Mouse (Mus musculus): ENCODE data around the gene Slamf7. TPM values are rescaled to one million over a fixed set of nuclear protein-coding genes. Genes with fewer than 3 reads are reported as not detected.

Slamf7 gene
- total and polyA plus RNA-seq, 2 experiments from 2014 or later = 0.12 TPM; not detected in 1

DNA sequence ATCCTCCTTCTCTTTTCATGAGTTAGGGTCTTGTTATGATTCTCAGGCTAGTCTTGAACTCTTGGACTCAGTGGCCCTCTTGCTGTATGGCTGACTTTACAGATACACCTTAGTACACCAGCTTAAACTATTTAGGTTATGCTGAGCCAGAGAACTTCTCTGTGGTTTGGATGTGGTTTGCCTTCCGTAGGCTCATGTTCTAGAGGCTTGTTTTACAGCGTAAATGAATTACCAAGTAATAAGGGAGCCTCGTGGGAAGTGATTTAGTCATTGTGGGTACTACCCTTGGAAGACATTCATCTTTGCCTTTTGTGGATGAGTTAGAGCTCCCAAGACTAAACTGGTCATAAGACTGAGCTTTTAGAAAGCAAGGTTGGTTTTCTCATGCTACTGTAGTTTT, 25.0 kb downstream of the Slamf7 start:
- ATAC-seq (ENCODE audit: insufficient read depth, low read depth) (no peak), DNase-seq (ENCODE audit: low spot score) (no peak)
- Histone ChIP-seq H3K4me2 (ENCODE audit: low read depth, low read length) (no peak overlapping the region), H3K36me3 (replicated peaks; ENCODE audit: control insufficient read depth, insufficient read depth, low read length) (no peaks in the 10 kb centered on the region), H3K4me1 (ENCODE audit: control insufficient read depth, insufficient read depth) (no peaks in the 10 kb centered on the region), H3K9ac (replicated peaks; ENCODE audit: low read depth, low read length) (no peak overlapping the region), H3K27ac (ENCODE audit: low read depth) (no peak overlapping the region), H3K4me3 (ENCODE audit: low read depth, low read length) (no peak overlapping the region), H3K9me3 (replicated peaks; ENCODE audit: control insufficient read depth, low read length) (no peaks in the 10 kb centered on the region), H3K27me3 (ENCODE audit: control insufficient read depth, insufficient read depth, low read length) (no peaks in the 10 kb centered on the region)
- WGBS = 66% methylated on average over 3 of the region's 3 CpGs
- TF ChIP-seq CTCF (IDR thresholded peaks at IDR 0.05; ENCODE audit: low read depth) = no peak
- no peak for TF ChIP-seq EP300 (IDR thresholded peaks at IDR 0.05; ENCODE audit: low read depth)

DNA sequence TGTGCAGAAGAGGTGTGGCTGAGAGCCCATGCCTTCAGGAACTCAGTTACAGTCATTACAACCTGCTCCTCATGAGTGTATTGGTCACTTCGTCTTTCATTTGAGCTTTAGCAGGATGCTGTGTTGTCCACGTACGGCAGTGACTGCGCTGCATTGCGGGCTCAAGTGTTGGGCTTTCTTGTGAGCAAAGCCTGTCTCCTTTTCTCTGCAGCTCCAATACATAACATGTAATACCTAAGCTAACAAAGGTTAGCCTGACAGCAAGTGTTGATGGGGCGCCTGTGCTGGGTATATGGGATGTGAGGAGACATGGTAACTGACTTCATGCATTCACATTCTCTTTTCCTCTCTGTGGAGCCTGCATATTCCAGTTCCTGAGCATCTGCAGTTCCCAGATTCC, 32.7 kb downstream of the Slamf7 start:
- no peak overlapping the region for H3K9ac ChIP-seq (replicated peaks; ENCODE audit: low read depth, low read length)
- WGBS = 90% methylated on average over 6 of the region's 6 CpGs
- H3K4me1 ChIP-seq (ENCODE audit: control insufficient read depth, insufficient read depth) = no peaks in the 10 kb centered on the region
- no peaks in the 10 kb centered on the region for H3K36me3 ChIP-seq (replicated peaks; ENCODE audit: control insufficient read depth, insufficient read depth, low read length)
- no peaks in the 10 kb centered on the region for H3K9me3 ChIP-seq (replicated peaks; ENCODE audit: control insufficient read depth, low read length)
- no peak overlapping the region for H3K4me2 ChIP-seq (ENCODE audit: low read depth, low read length)
- TF ChIP-seq EP300 (IDR thresholded peaks at IDR 0.05; ENCODE audit: low read depth) = no peak
- TF ChIP-seq CTCF (IDR thresholded peaks at IDR 0.05; ENCODE audit: low read depth) = no peak
- H3K4me3 ChIP-seq (ENCODE audit: low read depth, low read length) = no peak overlapping the region
- no peaks in the 10 kb centered on the region for H3K27me3 ChIP-seq (ENCODE audit: control insufficient read depth, insufficient read depth, low read length)
- DNase-seq (ENCODE audit: low spot score) (no peak), ATAC-seq (ENCODE audit: insufficient read depth, low read depth) (no peak)
- no peak overlapping the region for H3K27ac ChIP-seq (ENCODE audit: low read depth)

DNA sequence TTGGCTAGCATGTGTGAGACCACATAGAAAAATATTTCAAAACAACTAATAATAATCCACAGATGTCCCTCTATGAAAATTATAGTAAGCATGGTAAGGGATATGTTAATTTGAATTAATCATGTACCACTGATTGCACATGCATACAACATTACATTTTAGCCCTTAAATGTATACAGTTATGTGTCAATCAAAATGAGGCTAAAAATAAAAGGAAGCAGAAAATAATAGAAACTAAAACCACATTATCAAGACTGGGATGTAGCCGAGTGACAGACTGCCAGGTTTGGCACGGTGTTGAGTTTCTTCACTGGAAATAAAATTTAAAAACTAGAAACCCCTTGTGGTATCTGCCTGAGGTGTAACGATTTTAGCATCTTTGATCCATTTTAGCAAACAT, 33.2 kb downstream of the Slamf7 start:
- Histone ChIP-seq H3K9me3 (replicated peaks; ENCODE audit: control insufficient read depth, low read length) (no peaks in the 10 kb centered on the region), H3K4me1 (ENCODE audit: control insufficient read depth, insufficient read depth) (no peaks in the 10 kb centered on the region)
- 68% methylated on average over 3 of the region's 3 CpGs for WGBS

DNA sequence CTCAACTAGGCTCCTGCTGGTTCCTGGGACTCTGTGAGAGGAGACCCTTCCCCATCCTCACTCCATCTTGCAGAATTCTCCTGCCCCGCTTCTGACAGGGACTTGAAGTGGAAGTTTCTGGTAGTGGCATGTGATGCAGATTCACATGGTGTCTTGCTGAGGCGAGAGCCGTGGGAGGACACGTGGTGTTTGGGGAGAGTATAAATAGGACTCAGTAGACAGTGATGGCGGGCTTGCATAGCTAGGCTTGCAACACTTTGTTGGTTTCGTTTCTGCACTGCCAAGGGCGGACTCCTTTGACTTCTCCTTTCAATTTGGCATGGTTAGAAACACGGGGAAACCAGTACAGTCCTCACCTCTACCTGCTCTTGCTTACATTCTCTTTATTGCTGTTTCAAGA, 33.8 kb downstream of the Slamf7 start:
- no peak overlapping the region for H3K27ac ChIP-seq (ENCODE audit: low read depth)
- no peaks in the 10 kb centered on the region for H3K27me3 ChIP-seq (ENCODE audit: control insufficient read depth, insufficient read depth, low read length)
- H3K9me3 ChIP-seq (replicated peaks; ENCODE audit: control insufficient read depth, low read length) = no peaks in the 10 kb centered on the region
- H3K4me2 ChIP-seq (ENCODE audit: low read depth, low read length) = no peak overlapping the region
- 63% methylated on average over 8 of the region's 8 CpGs for WGBS
- H3K36me3 ChIP-seq (replicated peaks; ENCODE audit: control insufficient read depth, insufficient read depth, low read length) = no peaks in the 10 kb centered on the region
- no peak for TF ChIP-seq EP300 (IDR thresholded peaks at IDR 0.05; ENCODE audit: low read depth)
- no peak for TF ChIP-seq CTCF (IDR thresholded peaks at IDR 0.05; ENCODE audit: low read depth)
- DNase-seq (ENCODE audit: low spot score) (no peak), ATAC-seq (ENCODE audit: insufficient read depth, low read depth) (no peak)
- no peaks in the 10 kb centered on the region for H3K4me1 ChIP-seq (ENCODE audit: control insufficient read depth, insufficient read depth)
- no peak overlapping the region for H3K4me3 ChIP-seq (ENCODE audit: low read depth, low read length)
- no peak overlapping the region for H3K9ac ChIP-seq (replicated peaks; ENCODE audit: low read depth, low read length)

More for the DNA sequence above, 33.2 kb downstream of the Slamf7 start:
- no peaks in the 10 kb centered on the region for H3K36me3 ChIP-seq (replicated peaks; ENCODE audit: control insufficient read depth, insufficient read depth, low read length)
- H3K27ac ChIP-seq (ENCODE audit: low read depth) = no peak overlapping the region
- ATAC-seq (ENCODE audit: insufficient read depth, low read depth) (no peak), DNase-seq (ENCODE audit: low spot score) (no peak)
- H3K9ac ChIP-seq (replicated peaks; ENCODE audit: low read depth, low read length) = no peak overlapping the region
- no peak overlapping the region for H3K4me2 ChIP-seq (ENCODE audit: low read depth, low read length)
- TF ChIP-seq CTCF (IDR thresholded peaks at IDR 0.05; ENCODE audit: low read depth) = no peak
- no peak for TF ChIP-seq EP300 (IDR thresholded peaks at IDR 0.05; ENCODE audit: low read depth)
- no peaks in the 10 kb centered on the region for H3K27me3 ChIP-seq (ENCODE audit: control insufficient read depth, insufficient read depth, low read length)
- H3K4me3 ChIP-seq (ENCODE audit: low read depth, low read length) = no peak overlapping the region

DNA sequence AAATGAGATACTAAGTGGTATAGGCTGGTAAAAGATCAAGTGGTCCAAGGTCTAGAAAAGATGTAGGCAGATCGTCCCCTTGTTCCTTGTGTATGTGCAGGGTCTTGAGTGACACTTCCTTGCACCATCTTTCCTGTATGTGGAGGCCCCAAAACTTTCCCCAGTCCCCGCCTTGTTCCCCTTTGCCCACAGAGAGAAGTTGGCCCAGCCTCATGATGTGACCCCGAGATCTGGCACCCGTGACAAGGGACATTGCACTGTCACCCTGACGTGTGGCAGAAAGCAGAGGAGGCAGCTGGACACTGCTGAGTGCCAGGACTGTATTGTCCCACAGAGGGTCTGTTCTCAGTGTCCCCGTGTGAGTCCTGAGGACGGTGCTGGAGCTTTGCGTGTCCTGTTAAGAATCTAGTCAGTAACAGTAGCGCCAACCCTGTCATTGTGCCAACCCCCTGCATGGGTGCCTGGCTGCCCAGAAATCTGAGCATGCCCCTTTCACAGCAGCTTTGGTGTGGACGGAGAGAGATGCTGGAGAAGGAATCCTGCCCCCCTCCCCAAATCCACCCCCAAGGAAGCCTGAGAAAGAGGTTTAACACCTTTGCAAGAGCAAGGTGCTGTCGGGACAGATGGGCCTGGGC, 35.8 kb downstream of the Slamf7 start:
- Histone ChIP-seq H3K27me3 (ENCODE audit: control insufficient read depth, insufficient read depth, low read length) (no peaks in the 10 kb centered on the region), H3K4me1 (ENCODE audit: control insufficient read depth, insufficient read depth) (no peaks in the 10 kb centered on the region), H3K9me3 (replicated peaks; ENCODE audit: control insufficient read depth, low read length) (no peaks in the 10 kb centered on the region), H3K27ac (ENCODE audit: low read depth) (no peak overlapping the region), H3K4me2 (ENCODE audit: low read depth, low read length) (no peak overlapping the region), H3K36me3 (replicated peaks; ENCODE audit: control insufficient read depth, insufficient read depth, low read length) (no peaks in the 10 kb centered on the region), H3K9ac (replicated peaks; ENCODE audit: low read depth, low read length) (no peak overlapping the region), H3K4me3 (ENCODE audit: low read depth, low read length) (no peak overlapping the region)
- 62% methylated on average over 11 of the region's 11 CpGs for WGBS
- TF ChIP-seq CTCF (IDR thresholded peaks at IDR 0.05; ENCODE audit: low read depth) (no peak), EP300 (IDR thresholded peaks at IDR 0.05; ENCODE audit: low read depth) (no peak)
- DNase-seq (ENCODE audit: low spot score) = no peak
- no peak for ATAC-seq (ENCODE audit: insufficient read depth, low read depth)

DNA sequence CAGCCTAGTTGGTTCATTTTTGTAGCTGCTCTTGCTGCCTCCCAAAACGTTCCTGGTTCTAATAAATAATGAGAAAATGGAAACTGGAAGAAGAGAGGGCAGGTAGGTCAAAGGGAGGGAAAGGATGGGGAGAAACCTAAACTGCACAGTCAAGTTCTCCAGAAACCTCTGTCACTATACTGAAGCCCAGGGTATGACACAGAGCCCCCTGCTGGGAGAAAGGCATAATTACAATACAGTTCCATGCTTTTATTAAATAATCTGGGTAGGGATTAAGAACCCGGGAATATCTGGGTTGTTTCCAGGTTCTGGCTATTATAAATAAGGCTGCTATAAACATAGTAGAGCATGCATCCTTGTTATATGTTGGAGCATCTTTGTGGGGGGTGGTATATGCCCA, 38.9 kb downstream of the Slamf7 start:
- H3K4me3 ChIP-seq (ENCODE audit: low read depth, low read length) = no peak overlapping the region
- no peaks in the 10 kb centered on the region for H3K27me3 ChIP-seq (ENCODE audit: control insufficient read depth, insufficient read depth, low read length)
- DNase-seq (ENCODE audit: low spot score) (no peak), ATAC-seq (ENCODE audit: insufficient read depth, low read depth) (no peak)
- TF ChIP-seq EP300 (IDR thresholded peaks at IDR 0.05; ENCODE audit: low read depth) = no peak
- peak; percentile 46 for TF ChIP-seq CTCF (IDR thresholded peaks at IDR 0.05; ENCODE audit: low read depth)
- no peak overlapping the region for H3K4me2 ChIP-seq (ENCODE audit: low read depth, low read length)
- H3K9me3 ChIP-seq (replicated peaks; ENCODE audit: control insufficient read depth, low read length) = no peaks in the 10 kb centered on the region
- no peaks in the 10 kb centered on the region for H3K4me1 ChIP-seq (ENCODE audit: control insufficient read depth, insufficient read depth)
- H3K9ac ChIP-seq (replicated peaks; ENCODE audit: low read depth, low read length) = no peak overlapping the region
- H3K27ac ChIP-seq (ENCODE audit: low read depth) = no peak overlapping the region
- 21% methylated on average over 2 of the region's 2 CpGs for WGBS
- no peaks in the 10 kb centered on the region for H3K36me3 ChIP-seq (replicated peaks; ENCODE audit: control insufficient read depth, insufficient read depth, low read length)
